Mouse (Mus musculus): ENCODE data around the gene Gm49395.

The Gm49395 gene

DNA sequence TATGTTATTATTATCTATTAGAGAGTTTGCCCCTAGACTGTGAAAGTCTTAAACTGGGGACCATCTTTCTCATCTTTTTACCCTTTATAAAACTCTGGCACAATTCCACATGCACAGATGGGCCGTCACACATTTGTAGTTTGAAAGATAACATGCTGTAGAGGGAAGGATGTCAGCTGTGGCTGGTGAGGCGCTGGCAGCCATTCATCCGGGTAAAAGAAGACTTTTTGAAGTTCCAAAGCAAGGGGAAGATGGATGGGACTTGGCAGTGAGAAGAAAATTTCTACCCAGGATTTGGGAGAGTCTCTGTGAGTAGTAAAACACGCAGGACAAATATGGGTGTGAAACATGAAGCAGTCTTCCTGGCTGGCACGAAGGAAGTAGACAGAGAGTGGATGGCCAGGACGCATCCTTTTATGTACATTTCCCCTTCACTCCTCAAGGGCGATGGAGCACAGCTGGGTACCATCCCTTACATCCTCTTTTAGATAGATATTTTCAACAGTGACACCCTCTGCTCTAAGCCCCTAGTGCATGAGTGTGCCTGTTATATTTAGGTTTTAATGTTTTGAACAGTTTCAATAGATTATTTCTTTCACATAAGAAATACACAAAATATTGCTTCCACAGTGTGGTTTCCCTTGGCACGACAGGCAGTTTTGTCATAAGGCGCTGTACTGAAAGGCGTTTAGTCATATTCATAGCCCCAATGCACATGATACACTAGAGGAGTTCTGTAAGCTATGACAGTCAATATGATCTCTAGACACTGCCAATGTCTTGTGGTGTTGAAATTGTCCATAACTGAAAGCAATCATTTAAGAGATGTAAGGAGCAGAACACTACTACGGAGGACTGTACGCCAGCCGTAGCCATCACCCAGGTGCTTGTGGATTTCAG is 50.8 kb downstream of the Gm49395 start:
- DNase-seq (ENCODE audit: low spot score) = no peak

- DNase-seq (ENCODE audit: low spot score) = no peak
Observed at GRCm38 (mm10) chr13:115042652-115043051, 59.1 kb downstream of the Gm49395 start.

GRCm38 (mm10) chr13:115037304-115037703 is 64.4 kb downstream of the Gm49395 start:
- DNase-seq (ENCODE audit: low spot score) = no peak

DNA sequence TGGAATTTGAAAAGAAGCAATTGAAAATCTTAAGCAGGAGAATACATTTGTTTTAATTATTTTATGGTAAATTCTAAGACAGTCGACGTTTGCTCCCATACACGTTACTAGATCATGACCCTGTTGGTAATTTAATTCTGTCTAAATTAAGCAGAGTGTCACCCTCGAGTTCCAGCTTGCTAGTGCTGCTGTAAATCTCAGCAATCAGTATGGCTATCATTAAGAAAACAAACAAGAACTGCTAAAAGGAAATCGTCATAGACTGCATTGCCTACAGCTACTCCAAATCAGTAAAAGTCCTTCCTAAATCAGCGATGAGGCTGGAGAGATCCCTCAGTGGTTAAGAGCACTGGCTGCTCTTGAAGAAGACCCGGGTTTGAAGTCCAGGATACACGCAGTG is 66.3 kb downstream of the Gm49395 start:
- DNase-seq (ENCODE audit: low spot score) = no peak

DNA sequence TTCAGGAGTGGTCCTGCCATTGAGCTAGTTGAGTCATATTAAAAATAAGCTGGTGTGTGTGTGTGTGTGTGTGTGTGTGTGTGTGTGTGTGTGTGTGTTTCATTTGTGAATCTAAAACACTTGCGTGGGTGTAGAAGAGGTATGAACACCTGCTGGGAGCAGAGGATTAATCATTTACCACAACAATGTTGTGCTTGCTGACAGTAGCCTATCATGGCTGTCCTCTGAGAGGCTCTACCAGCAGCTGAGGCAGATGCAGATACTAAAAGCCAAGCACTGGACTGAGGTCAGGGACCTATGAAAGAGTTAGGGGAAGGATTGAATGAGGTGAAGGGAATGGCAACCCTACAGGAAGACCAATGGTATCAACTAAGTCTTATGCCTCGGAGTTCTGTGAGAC is 68.6 kb downstream of the Gm49395 start:
- no peak for DNase-seq (ENCODE audit: low spot score)

- no peak for DNase-seq (ENCODE audit: low spot score)
Observed at GRCm38 (mm10) chr13:115031177-115032000, 70.3 kb downstream of the Gm49395 start.

DNA sequence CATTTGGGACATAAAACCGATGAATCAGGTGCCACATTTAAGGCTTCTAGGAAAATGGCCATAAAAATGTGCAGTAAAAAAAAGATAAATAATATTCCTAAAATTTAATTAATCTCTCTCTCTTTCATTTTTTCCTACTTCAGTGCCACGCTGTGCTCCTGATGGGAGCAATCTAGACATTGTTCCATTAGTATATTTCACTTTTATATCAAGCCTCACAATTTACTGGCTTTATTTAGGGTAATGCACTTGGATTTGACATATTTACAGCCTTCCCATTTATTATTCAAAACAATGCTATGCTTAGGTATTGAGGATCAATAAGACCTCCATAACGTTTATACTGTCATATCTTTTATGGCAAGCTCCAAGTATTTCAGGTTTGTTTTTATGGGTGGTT is 76.3 kb downstream of the Gm49395 start:
- no peak for DNase-seq (ENCODE audit: low spot score)

GRCm38 (mm10) chr13:115022117-115022787 is 79.5 kb downstream of the Gm49395 start:
- DNase-seq (ENCODE audit: low spot score) = no peak

- DNase-seq (ENCODE audit: low spot score) = no peak
Observed at GRCm38 (mm10) chr13:115021411-115021810, 80.3 kb downstream of the Gm49395 start.

- no peak for DNase-seq (ENCODE audit: low spot score)
Observed at GRCm38 (mm10) chr13:115020727-115021126, 81.0 kb downstream of the Gm49395 start.

- DNase-seq (ENCODE audit: low spot score) = no peak
Observed at GRCm38 (mm10) chr13:115017545-115017944, 84.2 kb downstream of the Gm49395 start.

DNA sequence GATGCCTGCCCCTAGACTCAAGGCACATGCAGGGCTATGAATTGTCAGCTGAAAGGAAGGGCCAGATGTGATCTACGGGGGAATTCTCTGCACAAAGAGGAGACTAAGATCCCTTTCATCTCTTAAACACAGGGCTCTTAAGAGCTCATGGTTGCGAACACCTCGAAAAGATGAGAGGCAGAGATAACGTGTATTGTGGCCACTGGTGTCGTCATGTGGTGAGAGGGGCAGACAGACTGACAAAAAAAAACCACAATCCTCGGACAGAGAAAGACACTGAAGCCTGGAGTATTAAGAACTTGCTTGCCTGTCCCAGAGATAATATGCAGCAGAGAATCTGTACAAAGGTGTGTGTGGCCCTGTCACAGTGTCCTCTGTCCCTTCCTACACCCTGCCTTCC is 90.2 kb downstream of the Gm49395 start:
- no peak for DNase-seq (ENCODE audit: low spot score)

DNA sequence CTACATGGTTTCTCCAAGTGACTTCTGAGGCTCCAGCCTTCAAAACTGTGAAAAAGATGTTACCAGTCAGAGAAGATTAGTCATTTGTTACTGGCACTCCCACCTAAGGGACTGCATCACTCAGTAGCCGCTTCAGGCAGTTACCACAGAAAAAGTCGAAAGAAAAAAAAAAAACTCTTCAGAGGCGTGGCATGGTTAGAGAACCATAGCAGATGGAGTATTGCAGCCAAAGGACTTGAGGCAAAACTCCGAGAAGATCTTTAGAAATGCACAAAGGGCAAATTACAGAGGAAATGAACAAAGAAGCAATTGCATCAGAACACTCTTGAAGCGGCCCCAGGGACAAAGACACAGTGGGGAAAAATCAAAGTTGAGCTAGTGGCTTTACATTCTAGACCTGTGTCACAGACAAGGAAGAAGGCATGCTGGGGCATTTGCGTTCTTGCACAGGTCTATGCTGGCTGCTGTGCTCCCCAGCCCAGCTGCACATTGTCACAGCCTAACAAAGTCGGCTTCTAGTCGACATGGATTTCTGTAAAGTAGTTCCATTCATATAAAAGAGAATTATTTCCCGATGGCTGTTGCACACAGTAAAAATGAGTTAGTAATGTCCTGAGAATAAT is 95.4 kb downstream of the Gm49395 start:
- DNase-seq (ENCODE audit: low spot score) = no peak

GRCm38 (mm10) chr13:115005342-115005741 is 96.4 kb downstream of the Gm49395 start:
- DNase-seq (ENCODE audit: low spot score) = no peak

GRCm38 (mm10) chr13:115003444-115004053 is 98.2 kb downstream of the Gm49395 start:
- no peak for DNase-seq (ENCODE audit: low spot score)

- no peak for DNase-seq (ENCODE audit: low spot score)
Observed at GRCm38 (mm10) chr13:115002837-115003236, 98.9 kb downstream of the Gm49395 start.

GRCm38 (mm10) chr13:115002155-115002554 is 99.6 kb downstream of the Gm49395 start:
- DNase-seq (ENCODE audit: low spot score) = no peak

DNA sequence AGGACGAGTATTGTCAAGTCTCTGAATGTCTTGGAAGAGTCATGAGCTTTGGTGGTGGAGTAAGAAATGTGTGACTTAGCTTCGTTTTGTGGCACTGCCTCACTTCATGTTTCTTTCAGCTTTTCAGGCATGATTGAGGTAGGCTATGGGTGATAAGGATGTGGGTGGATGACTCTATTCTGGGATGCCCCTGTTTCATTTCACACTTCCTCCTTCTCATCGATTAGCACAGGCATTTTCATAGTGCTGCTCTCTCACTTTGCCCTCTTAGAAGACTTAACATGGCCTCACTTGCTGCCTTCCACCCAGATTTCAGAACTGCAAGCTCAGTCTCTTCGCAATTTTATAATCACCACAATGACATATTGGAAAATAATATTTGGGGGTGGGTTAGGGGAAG is 102.1 kb downstream of the Gm49395 start:
- DNase-seq (ENCODE audit: low spot score) = no peak

- DNase-seq (ENCODE audit: low spot score) = no peak
Observed at GRCm38 (mm10) chr13:114998100-114998499, 103.6 kb downstream of the Gm49395 start.

DNA sequence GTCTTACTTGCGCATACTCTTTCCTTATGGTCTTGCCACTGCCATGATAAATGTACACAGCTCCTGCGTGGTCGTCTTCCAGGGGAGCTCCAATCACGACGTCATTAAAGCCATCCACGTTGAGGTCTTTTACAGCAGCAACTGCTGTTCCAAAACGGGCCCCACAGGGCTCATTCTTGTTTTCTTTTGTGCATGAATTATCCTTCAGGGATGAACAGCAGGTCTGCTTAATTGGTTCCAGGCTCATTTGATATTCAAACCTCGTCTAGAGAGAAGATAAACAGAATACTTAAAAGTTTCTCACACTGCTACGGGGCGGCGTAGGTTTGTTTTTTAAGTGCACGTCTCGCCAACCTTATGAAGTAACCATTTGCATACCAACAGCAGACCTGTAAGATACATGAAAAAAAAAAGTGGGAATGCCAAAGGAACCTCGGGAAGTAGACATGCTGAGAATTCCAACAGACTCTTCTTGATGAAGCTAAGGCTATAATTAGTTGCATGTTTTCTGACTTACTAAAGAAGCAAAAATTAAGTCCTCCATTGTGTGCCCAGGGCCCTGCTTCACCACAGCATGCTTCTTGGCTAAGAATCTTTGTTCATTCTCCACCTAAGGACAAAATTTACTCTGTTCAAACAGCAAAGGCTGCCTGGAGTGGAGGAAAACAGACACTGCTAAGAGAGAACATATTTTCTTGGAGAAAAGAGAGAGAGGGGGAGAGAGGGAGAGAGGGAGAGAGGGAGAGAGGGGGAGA is 109.3 kb downstream of the Gm49395 start:
- DNase-seq (ENCODE audit: low spot score) = no peak

DNA sequence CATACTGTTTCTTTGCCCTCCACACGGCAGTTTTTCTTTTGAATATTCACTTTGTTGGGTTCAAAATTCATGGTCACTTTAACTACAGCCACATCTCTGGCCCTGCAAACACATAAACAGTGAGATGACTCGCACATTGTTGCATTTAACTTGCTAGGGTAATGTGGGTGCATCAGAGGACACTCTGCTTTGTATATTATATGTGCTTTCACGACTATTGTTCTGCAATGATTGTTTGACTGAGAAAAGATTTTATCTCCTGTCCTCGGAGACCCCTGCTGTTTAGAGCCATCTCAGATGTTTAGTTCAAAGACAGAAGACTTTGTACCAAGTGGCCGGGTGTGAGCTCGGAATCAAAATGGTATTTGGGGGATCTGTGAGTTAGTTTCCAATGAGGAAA is 114.1 kb downstream of the Gm49395 start:
- DNase-seq (ENCODE audit: low spot score) = no peak
